Mouse (Mus musculus) small intestine, adult 2 months (tissue): ENCODE measurements around the gene Sik3.

Experiments
- CTCF ChIP-seq: fragments of 200-500 bp; IDR thresholded peaks from 2 replicates; pipeline ENCODE4 v1.5.1; 2012; ENCODE audit warnings: low read depth, mild to moderate bottlenecking, control low read depth, inconsistent platforms, low read length, moderate library complexity, mixed read lengths; ENCODE audit not compliant: insufficient replicate concordance, insufficient read length; ENCODE audit errors: extremely low read depth
- POLR2A ChIP-seq: fragments of 200-500 bp; IDR thresholded peaks from 2 replicates; pipeline ENCODE4 v1.6.1; 2012; ENCODE audit warnings: low read depth, mild to moderate bottlenecking, control low read depth, inconsistent platforms, low read length, moderate library complexity

GRCm38 (mm10) chr9:46120468-46121253, 108.0 kb downstream of the Sik3 start:
- TF ChIP-seq POLR2A = no peak
- no peak for TF ChIP-seq CTCF
